Mouse (Mus musculus) limb, embryonic 11.5 days (tissue): Measurements from ENCODE around the gene Ly6g6f. TPM values are rescaled to one million over a fixed set of nuclear protein-coding genes. Genes with fewer than 3 reads are reported as not detected.

Source experiments
- ATAC-seq: fragments of 200-750 bp; cut with Nextera tagmentation; 2 replicates; pipeline ENCODE4 v1.8.0; 2017; ENCODE audit warnings: low read depth; ENCODE audit not compliant: insufficient number of reproducible peaks, low FRiP score, low TSS enrichment
- DNase-seq: peaks from one replicate; pipeline ENCODE4 v3.0.0-alpha.2; 2015; ENCODE audit warnings: low spot score
- H3K27ac ChIP-seq: fragments of 300-500 bp; sonication (generic); replicated peaks from 2 replicates; pipeline ENCODE4 v1.5.1; 2014; ENCODE audit warnings: low read depth, mild to moderate bottlenecking, low read length
- H3K27me3 ChIP-seq: fragments of 300-500 bp; sonication (generic); 2 replicates; pipeline ENCODE4 v1.6.1; 2014; ENCODE audit warnings: mild to moderate bottlenecking, low read length, mixed read lengths; ENCODE audit not compliant: control insufficient read depth, insufficient read depth
- H3K36me3 ChIP-seq: fragments of 300-500 bp; sonication (generic); 2 replicates; pipeline ENCODE4 v1.6.1; 2014; ENCODE audit warnings: mild to moderate bottlenecking, low read length, moderate library complexity, mixed read lengths; ENCODE audit not compliant: control insufficient read depth, insufficient read depth
- H3K4me1 ChIP-seq: fragments of 300-500 bp; sonication (generic); 2 replicates; pipeline ENCODE4 v1.6.1; 2014; ENCODE audit warnings: low read length, mixed read lengths; ENCODE audit not compliant: control insufficient read depth, insufficient read depth
- H3K4me2 ChIP-seq: fragments of 300-500 bp; sonication (generic); 2 replicates; pipeline ENCODE4 v1.6.1; 2014; ENCODE audit warnings: low read depth, mild to moderate bottlenecking, moderate library complexity; ENCODE audit not compliant: severe bottlenecking
- H3K4me3 ChIP-seq: fragments of 300-500 bp; sonication (generic); 2 replicates; pipeline ENCODE4 v1.5.1; 2014; ENCODE audit warnings: low read depth, low read length
- H3K9ac ChIP-seq: fragments of 300-500 bp; sonication (generic); 2 replicates; pipeline ENCODE4 v1.6.1; 2014; ENCODE audit warnings: mild to moderate bottlenecking, low read length
- H3K9me3 ChIP-seq: fragments of 300-500 bp; sonication (generic); 2 replicates; pipeline ENCODE4 v1.6.1; 2016; ENCODE audit warnings: low read length; ENCODE audit not compliant: control insufficient read depth
- WGBS: fragments of 180-500 bp; shearing (Covaris S2); extraction: QIAGEN DNeasy Blood & Tissue Kit; methylation state at CpG from one replicate; pipeline ENCODE4 v1.1.7; 2014; 5-methylcytosine and 5-hydroxymethylcytosine counted together
- polyA plus RNA-seq: library from polyadenylated mRNA; unstranded; fragments of >200 nt; fragmentation: Nextera tagmentation; extraction: Ambion mirVana; gene quantifications from 2 replicates; pipeline ENCODE4 v1.2.1, GENCODE M21; 2014

The Ly6g6f gene
- polyA plus RNA-seq, 1 experiment from 2014 or later, result 0.73 TPM

DNA sequence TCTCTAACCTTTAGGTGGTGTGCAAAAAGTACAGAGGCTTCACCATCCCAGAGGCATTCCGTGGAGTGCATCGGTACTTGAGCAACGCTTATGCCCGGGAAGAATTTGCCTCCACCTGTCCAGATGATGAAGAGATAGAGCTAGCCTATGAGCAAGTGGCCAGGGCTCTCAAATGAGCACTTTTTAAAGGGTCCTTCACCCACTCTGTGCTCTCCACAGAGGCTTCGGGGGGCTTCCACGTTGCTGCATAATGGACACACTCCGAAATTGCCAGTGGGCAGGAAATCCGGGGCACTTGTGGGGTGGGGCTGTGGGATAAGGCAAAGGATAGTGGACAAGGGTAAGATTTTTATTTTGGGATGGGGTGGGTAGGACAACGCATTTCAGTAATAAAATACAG lies 27.1 kb downstream of the Ly6g6f start:
- ATAC-seq, result no peak
- H3K4me2 ChIP-seq, result peak overlapping the region; percentile 95
- H3K9ac ChIP-seq, result no peak overlapping the region; the same call in 1 of the 2 replicates

DNA sequence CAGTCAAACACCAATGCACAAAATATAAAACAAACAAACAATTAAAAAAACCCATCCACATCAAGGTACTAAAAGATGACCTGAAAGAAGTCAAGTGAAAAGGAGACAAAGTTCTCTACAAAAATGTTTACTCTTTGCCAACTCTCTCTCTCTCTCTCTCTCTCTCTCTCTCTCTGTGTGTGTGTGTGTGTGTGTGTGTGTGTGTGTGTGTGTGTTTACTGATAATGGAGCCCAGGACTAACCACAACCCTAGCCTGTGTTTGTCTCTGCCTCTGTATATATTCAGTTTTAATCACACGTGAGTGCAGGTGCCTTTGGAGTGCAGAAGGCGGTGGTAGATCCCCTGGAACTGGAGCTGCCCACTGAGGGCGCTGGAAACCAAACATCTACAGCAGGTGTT lies 28.3 kb downstream of the Ly6g6f start:
- no peak for ATAC-seq
- H3K4me1 ChIP-seq, result peaks cover 9% of the 10 kb centered on the region
- no peaks in the 10 kb centered on the region for H3K27me3 ChIP-seq
- no peak overlapping the region for H3K27ac ChIP-seq
- peaks cover 30% of the 10 kb centered on the region for H3K36me3 ChIP-seq
- no peak for DNase-seq
- no peak overlapping the region for H3K9ac ChIP-seq
- no peak overlapping the region for H3K4me3 ChIP-seq
- no peaks in the 10 kb centered on the region for H3K9me3 ChIP-seq
- H3K4me2 ChIP-seq, result no peak overlapping the region
- WGBS, result 81% methylated on average over 3 of the region's 3 CpGs

More for the DNA sequence above, 27.1 kb downstream of the Ly6g6f start:
- WGBS, result 72% methylated on average over 9 of the region's 9 CpGs
- Histone ChIP-seq H3K27ac (peak overlapping the region; percentile 82; the same call in 1 of the 2 replicates), H3K9me3 (no peaks in the 10 kb centered on the region), H3K36me3 (peaks cover 26% of the 10 kb centered on the region), H3K4me3 (peak overlapping the region; percentile 62; the same call in 1 of the 2 replicates), H3K4me1 (peaks cover 7% of the 10 kb centered on the region), H3K27me3 (no peaks in the 10 kb centered on the region)
- DNase-seq, result no peak

DNA sequence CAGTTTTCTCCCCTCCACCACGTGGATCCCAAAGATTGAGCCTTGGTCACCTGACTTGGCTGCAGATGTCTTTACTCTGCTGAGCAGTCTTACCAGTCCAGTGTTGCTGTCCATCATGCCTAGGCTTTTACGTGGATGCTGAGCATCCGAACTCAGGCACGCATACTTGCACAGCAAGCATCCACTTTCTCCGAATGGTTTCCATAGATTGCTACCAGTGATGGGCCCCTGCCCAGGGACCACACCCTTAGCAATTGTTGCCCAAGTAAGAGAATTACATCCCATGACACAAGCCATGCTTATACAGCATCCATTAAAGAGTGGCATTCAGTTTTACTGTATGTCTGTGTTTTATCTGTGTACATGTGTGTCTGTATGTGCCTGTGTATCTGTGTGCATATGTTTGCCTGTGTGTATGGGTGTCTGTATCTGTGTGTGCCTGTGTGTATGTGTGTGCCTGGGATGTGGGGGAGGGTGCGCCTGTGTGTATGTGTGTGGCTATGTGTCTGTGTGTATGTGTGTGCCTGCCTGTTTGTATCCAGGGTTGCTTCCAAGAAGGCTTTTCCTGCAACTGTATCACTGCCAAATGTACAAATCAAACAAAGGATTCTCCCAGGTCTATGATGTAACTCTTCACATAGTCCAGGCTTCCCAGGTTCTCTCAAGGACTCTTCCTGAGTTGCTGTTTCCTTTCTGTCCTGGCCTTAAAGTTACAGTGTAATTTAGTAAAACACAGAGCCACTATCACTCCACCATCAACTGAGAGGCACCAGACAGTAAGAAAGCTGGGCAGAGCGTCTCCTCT lies 29.5 kb downstream of the Ly6g6f start:
- Histone ChIP-seq H3K9me3 (no peaks in the 10 kb centered on the region), H3K36me3 (peaks cover 21% of the 10 kb centered on the region), H3K4me3 (no peak overlapping the region), H3K4me2 (no peak overlapping the region), H3K27me3 (no peaks in the 10 kb centered on the region), H3K27ac (no peak overlapping the region), H3K9ac (no peak overlapping the region), H3K4me1 (peaks cover 15% of the 10 kb centered on the region)
- no peak for ATAC-seq
- 88% methylated on average over 7 of the region's 7 CpGs for WGBS
- no peak for DNase-seq

DNA sequence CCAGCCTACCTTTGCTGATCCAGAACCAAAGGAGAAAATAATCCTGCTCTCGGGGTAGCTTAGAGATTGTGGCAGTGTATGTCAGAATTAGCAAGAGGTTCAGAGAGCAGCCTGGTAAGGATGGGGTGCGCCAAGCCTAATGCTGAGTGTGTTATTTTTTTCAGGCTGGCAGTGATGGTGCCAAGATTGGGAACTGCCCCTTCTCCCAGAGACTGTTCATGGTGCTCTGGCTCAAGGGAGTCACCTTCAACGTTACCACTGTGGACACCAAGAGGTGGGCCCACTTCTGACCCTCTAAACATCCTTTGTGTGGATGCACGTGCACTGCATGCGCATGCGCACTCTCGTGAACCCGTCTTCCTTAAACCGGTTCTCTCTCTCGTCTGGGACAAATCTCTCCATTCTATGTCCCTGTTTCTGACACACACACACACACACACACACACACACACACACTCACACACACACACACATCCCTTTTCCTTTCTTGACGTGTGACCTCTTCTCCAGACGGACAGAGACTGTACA lies 33.1 kb downstream of the Ly6g6f start:
- peak overlapping the region; percentile 71; the same call in 1 of the 2 replicates for H3K4me3 ChIP-seq
- H3K36me3 ChIP-seq, result peaks cover 19% of the 10 kb centered on the region
- no peaks in the 10 kb centered on the region for H3K9me3 ChIP-seq
- no peaks in the 10 kb centered on the region for H3K27me3 ChIP-seq
- WGBS, result 88% methylated on average over 12 of the region's 12 CpGs
- H3K9ac ChIP-seq, result peak overlapping the region; percentile 70; the same call in 1 of the 2 replicates
- H3K4me2 ChIP-seq, result peak overlapping the region; percentile 76
- DNase-seq, result no peak
- no peak for ATAC-seq
- peaks cover 25% of the 10 kb centered on the region for H3K4me1 ChIP-seq
- H3K27ac ChIP-seq, result peak overlapping the region; percentile 85; the same call in 1 of the 2 replicates

DNA sequence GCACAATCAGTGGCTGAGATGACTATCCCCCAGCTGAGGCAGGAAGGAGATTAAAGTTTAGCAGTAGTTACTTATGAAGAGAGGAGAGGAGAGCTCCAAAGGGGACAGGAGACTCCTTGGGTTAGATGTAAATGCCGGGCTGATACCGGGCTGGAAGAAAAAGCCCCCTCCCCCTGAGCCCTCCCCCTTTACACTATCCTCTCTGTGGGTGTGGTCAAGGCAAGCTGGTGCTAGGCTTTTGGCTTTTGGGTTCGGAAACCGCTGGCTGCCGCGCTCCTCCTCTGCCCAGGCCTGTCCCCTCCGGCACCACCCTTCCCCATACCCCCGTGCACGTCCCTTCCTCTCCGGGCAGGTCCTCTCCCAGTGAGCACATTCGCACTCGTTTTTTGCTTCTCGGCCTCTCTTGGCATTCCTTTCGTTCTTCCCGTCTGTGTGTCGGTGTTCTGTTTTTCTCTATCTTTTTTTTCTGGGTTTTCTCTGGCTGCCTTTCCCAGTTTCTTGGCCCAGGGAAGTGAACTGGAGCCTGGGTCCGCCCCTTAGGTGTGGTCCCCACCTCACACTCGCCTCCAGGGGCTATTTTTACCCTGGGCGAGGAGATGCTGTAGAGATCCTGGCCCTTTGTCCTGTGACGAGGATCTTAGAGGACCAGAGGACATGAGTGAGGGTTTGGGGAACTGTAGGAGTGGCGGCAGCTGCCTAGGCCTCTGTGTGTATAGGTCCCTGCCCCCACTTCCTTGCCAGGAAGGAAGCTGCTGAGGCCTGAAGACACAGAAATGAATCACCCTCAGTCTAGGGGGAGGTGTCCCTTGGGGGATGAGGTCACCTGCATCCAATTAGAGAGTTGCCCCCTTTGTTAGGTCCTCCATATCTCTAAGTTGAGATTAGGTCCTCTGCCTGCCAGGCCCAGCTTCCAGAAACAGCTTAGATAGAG lies 34.0 kb downstream of the Ly6g6f start:
- WGBS, result 4% methylated on average over 21 of the region's 21 CpGs
- H3K27me3 ChIP-seq, result no peaks in the 10 kb centered on the region
- ATAC-seq, result peak; percentile 26; the same call in 1 of the 2 replicates
- peak overlapping the region; percentile 71 for H3K4me3 ChIP-seq
- DNase-seq, result peak; percentile 59
- H3K9ac ChIP-seq, result peak overlapping the region; percentile 70
- H3K27ac ChIP-seq, result peak overlapping the region; percentile 85
- H3K4me2 ChIP-seq, result peak overlapping the region; percentile 76
- peaks cover 25% of the 10 kb centered on the region for H3K4me1 ChIP-seq
- no peaks in the 10 kb centered on the region for H3K9me3 ChIP-seq
- peaks cover 19% of the 10 kb centered on the region for H3K36me3 ChIP-seq

DNA sequence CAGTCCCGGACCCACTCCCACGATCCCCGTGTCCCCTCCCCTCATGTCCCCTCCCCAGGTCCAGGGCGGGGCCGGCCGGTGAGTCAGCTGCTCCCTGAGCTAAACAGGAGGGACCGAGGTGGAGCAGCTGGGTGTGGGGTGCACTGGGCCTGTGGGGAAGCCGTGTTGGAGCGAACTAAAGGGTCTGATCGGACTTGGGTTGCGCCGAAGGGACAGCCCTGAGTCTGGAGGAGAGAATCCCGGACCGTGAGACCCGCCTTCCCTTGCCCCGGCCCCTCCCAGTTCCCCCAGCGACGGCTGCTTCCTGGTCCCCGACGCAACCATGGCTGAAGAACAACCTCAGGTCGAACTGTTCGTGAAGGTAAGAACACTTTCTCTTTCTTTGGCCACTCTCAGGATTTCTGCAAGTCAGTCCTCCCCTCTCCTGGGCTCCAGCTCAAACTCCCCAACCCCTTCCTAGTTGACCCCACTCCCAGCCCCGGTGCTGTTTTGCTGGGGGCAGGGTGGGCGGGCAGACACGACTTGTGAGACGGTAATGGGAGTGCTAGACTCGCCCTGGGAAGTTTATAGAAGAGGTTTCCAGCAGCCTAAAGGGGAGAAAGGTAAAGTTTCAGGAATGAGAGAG lies 35.2 kb downstream of the Ly6g6f start:
- H3K4me1 ChIP-seq, result peaks cover 28% of the 10 kb centered on the region
- no peak for ATAC-seq
- peak overlapping the region; percentile 76 for H3K4me2 ChIP-seq
- peak; percentile 80 for DNase-seq
- H3K27me3 ChIP-seq, result no peaks in the 10 kb centered on the region
- H3K9ac ChIP-seq, result peak overlapping the region; percentile 79
- 1% methylated on average over 27 of the region's 27 CpGs for WGBS
- H3K27ac ChIP-seq, result peak overlapping the region; percentile 87
- H3K36me3 ChIP-seq, result peaks cover 15% of the 10 kb centered on the region
- no peaks in the 10 kb centered on the region for H3K9me3 ChIP-seq
- H3K4me3 ChIP-seq, result peak overlapping the region; percentile 71

DNA sequence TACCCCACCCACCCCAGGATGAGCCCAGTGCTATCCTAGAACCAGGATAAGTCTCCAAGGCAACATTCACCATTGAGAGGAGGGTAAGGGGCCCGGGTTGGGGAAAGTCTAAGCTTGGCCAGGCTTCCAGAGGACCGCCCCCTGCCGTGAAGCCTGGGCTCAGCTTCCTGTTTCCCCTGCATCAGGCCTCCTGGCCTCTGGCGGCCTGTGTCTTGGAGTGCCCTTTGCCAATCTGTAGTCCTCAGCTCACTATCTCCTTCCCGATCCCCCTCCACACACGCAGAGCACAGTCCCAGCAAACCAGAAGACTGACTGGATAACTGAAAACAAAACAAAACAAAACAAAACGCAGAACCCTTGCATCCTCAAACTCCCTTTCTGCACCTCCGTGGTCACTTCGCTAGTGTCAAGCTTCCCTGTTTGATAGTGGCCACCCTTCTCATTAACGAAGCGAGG lies 35.8 kb downstream of the Ly6g6f start, which contains the start of gene Clic1:
Gene Clic1, plus strand, starts transcription at position 406 of the 456 bp plus-strand sequence.
- peak within 1 kb of the TSS; percentile 76 for H3K4me2 ChIP-seq
- H3K4me1 ChIP-seq, result peaks cover 28% of the 10 kb centered on the region
- WGBS, result 2% methylated on average over 11 of the region's 11 CpGs
- H3K4me3 ChIP-seq, result peak within 1 kb of the TSS; percentile 71
- ATAC-seq (peak; percentile 10; the same call in 1 of the 2 replicates), DNase-seq (peak; percentile 85)
- H3K27me3 ChIP-seq, result no peaks in the 10 kb centered on the region
- H3K27ac ChIP-seq, result peak within 1 kb of the TSS; percentile 87
- peaks cover 15% of the 10 kb centered on the region for H3K36me3 ChIP-seq
- H3K9ac ChIP-seq, result peak within 1 kb of the TSS; percentile 79
- H3K9me3 ChIP-seq, result no peaks in the 10 kb centered on the region
